Mouse (Mus musculus) brain, embryonic 18.5 days (tissue): ENCODE results near the gene Mybpc1.
"Not testable (repeated sequence)": the region's sequence is repeated elsewhere in the genome, so short reads cannot be mapped to it uniquely, and the experiment has no call there.

Experiments used
- DNase-seq: peaks from one replicate; pipeline ENCODE4 v3.0.0-alpha.2; 2012; ENCODE audit warnings: low read depth, low spot score

Gene Mybpc1

DNA sequence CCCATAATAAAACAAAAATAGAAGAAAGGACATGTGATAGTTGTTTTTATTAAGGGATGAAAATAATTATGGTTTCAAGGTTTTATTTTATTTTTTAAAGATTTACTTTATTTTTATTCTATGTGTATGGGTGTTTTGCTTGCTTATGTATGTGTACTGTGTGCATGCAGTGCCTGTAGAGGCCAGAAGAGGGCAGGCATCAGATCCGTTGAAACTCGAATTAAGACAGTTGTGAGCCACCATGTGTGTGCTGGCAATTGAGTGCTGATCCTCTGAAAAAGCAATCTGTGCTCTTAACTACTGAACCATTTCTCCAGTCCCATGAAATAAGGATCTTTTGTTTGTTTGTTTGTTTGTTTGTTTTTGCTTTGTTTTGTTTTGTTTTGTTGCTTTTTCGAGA lies 54.7 kb downstream of the Mybpc1 start:
- no peak for DNase-seq

- no peak for DNase-seq
Observed at GRCm38 (mm10) chr10:88547635-88548034, 57.3 kb downstream of the Mybpc1 start.

GRCm38 (mm10) chr10:88530631-88531030 lies 74.3 kb downstream of the Mybpc1 start:
- no peak for DNase-seq

DNA sequence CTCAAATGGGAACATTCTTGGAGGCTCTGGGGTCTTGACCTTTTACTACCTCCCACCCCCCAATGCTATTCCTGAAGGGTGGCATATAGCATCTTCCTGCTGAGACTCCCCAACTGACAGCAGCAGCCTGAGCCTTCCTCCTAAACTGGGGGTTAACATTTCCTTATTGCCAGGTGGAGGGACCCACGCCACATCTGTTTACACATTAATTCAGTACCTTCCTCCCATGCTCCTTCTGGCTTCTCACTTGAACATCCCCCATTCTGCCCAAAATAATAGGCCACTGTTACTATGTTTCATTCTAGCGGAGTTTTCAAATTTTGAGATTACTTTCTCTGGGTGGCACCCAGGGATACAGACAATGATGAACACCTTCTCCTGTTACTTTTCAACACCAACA lies 80.9 kb downstream of the Mybpc1 start:
- DNase-seq: no peak

DNA sequence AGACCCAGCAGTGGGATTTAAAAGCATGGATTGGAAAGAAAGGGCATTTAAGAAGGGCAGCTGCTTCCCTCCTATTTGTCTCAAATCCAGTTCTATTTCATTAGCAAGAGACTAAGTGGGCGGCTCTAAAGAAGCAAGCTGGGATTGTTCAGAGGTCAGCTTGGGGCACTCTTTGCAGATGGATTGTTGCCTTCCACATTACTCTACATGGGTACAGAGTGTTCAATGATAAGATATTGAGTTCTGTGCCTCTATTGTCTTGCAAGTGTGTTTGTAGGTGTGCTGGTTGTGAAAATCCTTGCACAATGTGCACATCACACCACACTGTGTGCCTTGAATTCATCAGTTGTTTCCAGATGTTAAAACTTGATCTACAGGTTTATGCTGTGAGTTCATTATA lies 81.7 kb downstream of the Mybpc1 start:
- DNase-seq: no peak

- DNase-seq: no peak
Observed at GRCm38 (mm10) chr10:88522795-88523194, 82.2 kb downstream of the Mybpc1 start.

- DNase-seq: not testable (repeated sequence)
Observed at GRCm38 (mm10) chr10:88515049-88515448, 89.9 kb downstream of the Mybpc1 start.

DNA sequence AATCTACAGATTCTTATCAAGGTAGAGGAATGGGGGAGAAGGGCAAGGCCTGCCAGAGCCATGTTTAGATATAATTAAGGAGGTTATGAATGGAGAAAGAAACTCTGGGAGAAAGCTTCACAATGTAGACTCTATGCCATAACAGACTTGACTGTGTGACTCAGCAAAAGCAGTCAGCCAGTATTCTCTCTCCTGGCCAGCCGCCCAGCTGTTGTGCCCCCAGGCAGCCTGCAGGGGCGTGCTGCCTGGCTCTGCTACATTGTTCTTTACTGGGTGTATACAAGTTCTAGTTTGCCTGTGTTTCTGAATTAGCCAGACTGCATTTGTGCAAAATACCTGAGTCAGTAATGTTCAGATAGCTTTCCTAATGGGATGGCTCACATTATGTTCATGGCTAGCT lies 90.5 kb downstream of the Mybpc1 start:
- DNase-seq: no peak

- no peak for DNase-seq
Observed at GRCm38 (mm10) chr10:88513574-88514135, 91.3 kb downstream of the Mybpc1 start.

DNA sequence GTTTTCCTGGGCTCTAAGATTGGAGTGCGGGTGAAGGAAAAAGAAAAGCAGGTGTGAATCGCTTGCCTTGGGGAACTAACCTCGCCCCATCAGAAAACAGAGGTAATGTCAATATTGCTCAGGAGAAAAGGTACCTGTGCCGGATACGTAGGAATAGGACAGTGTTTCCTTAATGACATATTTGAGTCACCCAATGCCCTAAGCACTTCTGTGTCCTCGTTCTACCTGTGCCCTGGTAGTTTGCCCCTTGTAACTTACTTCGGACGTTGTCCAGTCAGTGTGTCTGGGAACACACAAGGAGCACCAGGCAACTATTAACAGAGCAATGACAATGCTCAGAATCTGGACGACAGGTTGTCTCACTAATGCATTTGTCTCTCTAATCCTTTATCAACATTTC lies 93.6 kb downstream of the Mybpc1 start:
- DNase-seq: no peak

DNA sequence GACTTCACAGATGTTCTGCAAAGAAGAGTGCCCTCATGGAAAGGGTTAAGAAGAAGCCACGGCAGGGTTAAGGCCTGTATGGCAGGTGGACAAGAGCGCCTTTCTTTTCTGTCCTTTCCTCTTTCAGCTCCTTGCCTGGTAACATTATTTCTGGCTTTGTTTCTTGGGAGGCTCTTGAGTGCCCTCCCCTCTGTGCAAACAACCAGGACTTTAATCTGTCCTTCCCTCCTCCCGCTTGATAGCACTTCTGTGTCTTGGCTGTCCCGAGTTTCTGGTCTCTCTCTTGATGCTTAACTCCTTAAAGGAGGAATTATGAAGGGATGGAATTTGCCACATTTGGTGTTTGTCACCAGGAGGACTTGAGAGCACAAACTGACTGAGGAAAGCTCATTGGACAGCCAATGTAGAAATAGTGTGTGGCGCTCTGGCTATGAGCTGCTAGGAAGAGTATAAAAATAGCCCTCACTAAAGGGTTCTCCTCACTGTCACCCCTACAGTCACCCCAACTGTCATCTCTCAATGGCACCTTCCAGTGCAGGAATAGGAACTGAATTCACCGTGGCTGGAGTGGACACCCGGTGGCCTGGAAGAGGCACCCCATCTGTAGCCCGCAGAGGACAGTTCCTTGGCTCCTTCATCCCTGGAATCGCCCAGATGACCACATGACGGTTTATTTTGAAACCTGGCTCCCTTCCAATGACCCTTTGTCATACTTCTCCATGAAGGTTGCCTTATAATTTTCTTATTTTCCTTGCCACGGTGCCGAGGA lies 94.3 kb downstream of the Mybpc1 start:
- DNase-seq: no peak

DNA sequence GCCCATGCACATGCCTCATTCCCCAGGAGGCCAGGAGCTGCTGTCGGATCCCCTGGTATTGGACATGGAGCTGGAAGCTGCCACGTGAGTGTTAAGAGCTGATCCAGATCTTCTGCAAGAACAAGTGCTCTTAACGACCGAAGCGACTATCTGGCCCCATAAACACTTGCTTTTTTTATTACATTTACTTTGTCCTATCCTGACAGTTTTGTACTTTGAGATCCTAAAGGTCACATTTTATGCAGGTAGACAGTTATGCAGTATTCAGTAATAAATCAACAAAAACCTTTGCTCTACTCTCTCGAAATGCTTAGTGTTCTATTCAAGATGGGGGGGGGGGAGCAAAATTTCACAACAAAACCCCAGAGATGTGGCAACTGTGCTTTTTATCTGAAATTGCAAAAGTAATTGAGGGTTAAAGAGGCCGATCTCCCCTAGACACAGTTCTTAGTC lies 97.2 kb downstream of the Mybpc1 start:
- no peak for DNase-seq

GRCm38 (mm10) chr10:88505256-88505655 lies 99.7 kb downstream of the Mybpc1 start:
- DNase-seq: no peak

- no peak for DNase-seq
Observed at GRCm38 (mm10) chr10:88504481-88504880, 100.5 kb downstream of the Mybpc1 start.

DNA sequence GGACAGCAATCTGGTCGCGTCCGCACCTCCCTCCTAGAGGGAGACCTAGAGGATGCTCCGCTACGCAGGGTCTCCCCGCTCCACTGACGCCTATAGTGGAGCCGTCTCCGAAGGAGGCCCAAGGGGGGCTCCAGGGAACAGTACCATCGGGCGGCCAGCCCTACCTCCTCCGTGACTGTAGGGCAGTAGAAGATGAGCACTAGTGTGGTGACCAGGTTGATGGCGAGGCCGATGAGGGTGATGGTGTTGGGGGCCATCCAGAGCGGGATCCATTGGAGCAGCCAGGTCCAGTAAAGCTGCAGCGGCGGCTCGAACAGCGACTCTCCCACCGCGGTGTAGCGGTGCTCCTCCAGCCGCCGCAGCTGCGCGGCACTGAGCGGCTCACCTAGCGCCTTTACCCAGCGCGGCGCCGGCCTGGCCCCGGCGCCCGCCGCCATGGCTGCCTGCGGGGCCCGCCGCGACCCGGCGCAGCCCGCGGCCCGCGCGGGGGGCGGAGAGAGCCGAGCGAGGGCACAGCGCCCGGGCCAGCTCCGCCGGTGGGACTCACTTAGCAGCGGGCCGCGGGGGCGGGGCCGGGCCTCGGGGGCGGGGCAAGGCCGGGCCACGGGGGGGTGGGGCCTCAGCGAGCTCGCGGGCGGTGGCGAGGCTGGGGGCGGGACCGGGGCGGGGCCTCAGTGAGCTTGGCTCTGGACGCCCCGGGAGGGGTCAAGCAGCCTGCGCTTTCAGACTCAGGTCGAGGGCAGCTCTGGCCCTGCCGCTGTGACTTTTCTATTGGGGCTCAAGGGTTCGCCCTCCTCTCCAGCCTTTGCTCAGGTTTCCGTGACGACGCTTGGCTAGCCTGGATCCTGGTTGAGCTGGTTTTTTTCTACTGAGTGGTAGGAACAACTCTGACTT lies 101.3 kb downstream of the Mybpc1 start, which contains the start of gene Chpt1:
Gene Chpt1 (minus strand): TSS at position 653 of the 894 bp plus-strand sequence.
- peak; percentile 52 for DNase-seq

- DNase-seq: no peak
Observed at GRCm38 (mm10) chr10:88502919-88503318, 102.0 kb downstream of the Mybpc1 start.

- no peak for DNase-seq
Observed at GRCm38 (mm10) chr10:88501886-88502765, 102.8 kb downstream of the Mybpc1 start.

DNA sequence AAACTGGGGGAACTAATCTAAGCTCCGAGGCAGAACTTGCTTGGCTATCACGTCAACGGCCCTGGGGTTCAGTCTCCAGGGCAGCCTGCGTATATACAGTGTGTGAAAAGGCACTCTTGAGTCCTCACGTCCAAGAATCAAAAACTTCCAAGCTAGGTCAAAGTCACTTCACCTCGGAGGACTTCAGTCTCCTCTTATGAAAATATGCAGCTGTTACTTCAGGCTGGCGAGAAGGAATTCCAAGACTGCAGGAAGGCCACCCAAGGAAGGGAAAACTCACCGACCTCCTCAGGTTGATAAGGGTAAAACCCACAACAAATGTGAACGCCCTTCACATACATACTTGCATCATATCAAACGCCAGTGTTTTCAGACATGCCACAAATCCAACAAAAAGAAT lies 103.6 kb downstream of the Mybpc1 start:
- no peak for DNase-seq

DNA sequence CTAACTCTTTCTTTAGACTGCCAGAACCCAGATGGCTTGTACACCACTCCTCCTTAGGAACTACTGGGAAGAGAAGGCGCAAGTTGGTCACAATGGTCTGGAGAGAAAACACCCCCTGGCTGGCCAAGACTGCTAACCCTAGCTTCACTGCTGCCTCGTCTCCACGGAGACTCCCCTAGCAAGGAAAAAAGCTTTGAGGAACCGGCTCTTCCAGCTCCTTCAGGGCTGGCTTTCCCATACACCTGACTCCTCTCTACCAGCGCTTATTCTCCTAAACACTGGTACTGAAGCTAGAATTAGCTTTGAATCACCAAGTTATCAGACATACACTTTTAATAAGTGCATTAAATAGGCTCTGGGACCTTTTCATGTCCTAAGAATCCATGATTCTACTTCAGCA lies 105.0 kb downstream of the Mybpc1 start:
- no peak for DNase-seq

- no peak for DNase-seq
Observed at GRCm38 (mm10) chr10:88496864-88497564, 107.9 kb downstream of the Mybpc1 start.
